Mouse (Mus musculus): ENCODE data around the gene Shmt2.

Shmt2 gene

GRCm38 (mm10) chr10:127511634-127512306, 10.5 kb downstream of the Shmt2 start:
- DNase-seq: peak; percentile 89 to 90

- DNase-seq: no peak
These were observed 11.2 kb downstream of the Shmt2 start for GRCm38 (mm10) chr10:127510895-127511617.

- peak; percentile 62 to 65 for DNase-seq
These were observed 12.2 kb downstream of the Shmt2 start for GRCm38 (mm10) chr10:127509837-127510701.

GRCm38 (mm10) chr10:127509051-127509836, 13.0 kb downstream of the Shmt2 start:
- peak; percentile 95 for DNase-seq

GRCm38 (mm10) chr10:127508239-127508638, 14.0 kb downstream of the Shmt2 start:
- peak; percentile 79 to 84 for DNase-seq

GRCm38 (mm10) chr10:127500894-127501893, 21.1 kb downstream of the Shmt2 start, which contains the start of gene Stac3:
Stac3 (plus strand) TSS chr10:127501686.
- DNase-seq: no peak

GRCm38 (mm10) chr10:127500042-127500441, 22.2 kb downstream of the Shmt2 start:
- DNase-seq: no peak

- no peak for DNase-seq
These were observed 22.7 kb downstream of the Shmt2 start for GRCm38 (mm10) chr10:127499516-127499915.

- no peak for DNase-seq
These were observed 26.1 kb downstream of the Shmt2 start for GRCm38 (mm10) chr10:127496156-127496555.

GRCm38 (mm10) chr10:127492118-127492517, 30.1 kb downstream of the Shmt2 start:
- DNase-seq: no peak

GRCm38 (mm10) chr10:127491128-127491512, 31.1 kb downstream of the Shmt2 start:
- peak; percentile 53 to 58 for DNase-seq

- no peak for DNase-seq
These were observed 31.8 kb downstream of the Shmt2 start for GRCm38 (mm10) chr10:127490160-127491127.

- no peak for DNase-seq
These were observed 33.4 kb downstream of the Shmt2 start for GRCm38 (mm10) chr10:127488856-127489255.

GRCm38 (mm10) chr10:127485235-127485634, 37.0 kb downstream of the Shmt2 start:
- DNase-seq: no peak

- DNase-seq: no peak
These were observed 41.1 kb downstream of the Shmt2 start for GRCm38 (mm10) chr10:127480833-127481813.

- peak; percentile 63 to 73 for DNase-seq
These were observed 43.1 kb downstream of the Shmt2 start for GRCm38 (mm10) chr10:127479131-127479530.

- no peak for DNase-seq
These were observed 44.9 kb downstream of the Shmt2 start for GRCm38 (mm10) chr10:127477301-127477700.

GRCm38 (mm10) chr10:127476541-127476940, 45.7 kb downstream of the Shmt2 start:
- no peak for DNase-seq

- DNase-seq: no peak
These were observed 47.1 kb downstream of the Shmt2 start for GRCm38 (mm10) chr10:127475175-127475574.

Data from cerebellum, adult 18-20 months (tissue).